Mouse (Mus musculus): ENCODE data around the gene Naaladl2.

Gene Naaladl2

DNA sequence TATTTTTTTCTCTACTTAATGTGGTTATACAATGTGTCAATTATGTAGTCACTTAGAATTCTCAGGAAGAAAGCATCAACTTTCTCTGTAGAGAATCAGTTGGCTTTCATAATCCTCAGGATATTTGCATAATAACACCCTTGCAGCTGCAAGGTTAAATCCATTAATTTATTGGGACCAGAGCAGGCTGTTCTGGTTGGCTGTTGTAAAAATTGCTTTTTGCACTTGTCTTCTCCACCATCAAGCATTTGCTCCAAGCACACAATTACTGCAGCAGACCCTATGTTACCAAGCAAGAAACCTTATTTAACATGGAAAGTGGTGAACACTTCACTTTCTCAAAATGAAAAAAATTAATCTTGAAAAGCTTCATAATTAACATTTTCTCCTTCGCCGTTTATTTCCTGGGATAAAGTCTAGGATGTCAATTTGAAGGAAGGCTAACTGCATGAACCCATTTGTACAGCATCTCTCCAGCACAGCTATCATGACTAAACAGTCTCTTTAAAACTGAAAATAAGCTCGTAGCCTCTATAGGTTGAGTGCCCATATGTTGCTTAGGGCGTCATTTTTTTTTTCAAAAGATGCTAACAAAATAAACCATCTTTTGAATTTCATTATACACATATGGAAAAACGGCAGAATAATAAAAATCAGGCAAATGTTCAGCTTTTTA lies 205.4 kb downstream of the Naaladl2 start:
- no peak for DNase-seq

DNA sequence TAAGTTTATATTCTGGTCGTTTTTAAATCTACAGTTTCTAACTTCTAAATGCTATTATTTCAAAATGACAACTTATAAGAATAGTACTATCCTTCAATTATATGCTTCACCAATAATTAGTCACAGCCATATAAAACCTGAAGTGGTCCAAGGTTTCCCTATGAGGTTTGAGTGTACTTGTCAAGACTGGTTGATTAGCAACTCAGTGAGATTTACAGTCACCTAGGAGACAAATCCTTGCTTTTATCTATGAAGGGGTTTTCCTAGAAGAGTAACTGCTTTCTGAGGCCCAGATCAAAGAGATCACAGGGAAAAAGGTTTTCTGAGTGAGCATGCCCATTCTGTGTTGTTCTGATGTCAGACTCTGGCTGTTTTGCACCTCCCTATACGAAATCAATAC lies 222.2 kb downstream of the Naaladl2 start:
- no peak for DNase-seq

DNA sequence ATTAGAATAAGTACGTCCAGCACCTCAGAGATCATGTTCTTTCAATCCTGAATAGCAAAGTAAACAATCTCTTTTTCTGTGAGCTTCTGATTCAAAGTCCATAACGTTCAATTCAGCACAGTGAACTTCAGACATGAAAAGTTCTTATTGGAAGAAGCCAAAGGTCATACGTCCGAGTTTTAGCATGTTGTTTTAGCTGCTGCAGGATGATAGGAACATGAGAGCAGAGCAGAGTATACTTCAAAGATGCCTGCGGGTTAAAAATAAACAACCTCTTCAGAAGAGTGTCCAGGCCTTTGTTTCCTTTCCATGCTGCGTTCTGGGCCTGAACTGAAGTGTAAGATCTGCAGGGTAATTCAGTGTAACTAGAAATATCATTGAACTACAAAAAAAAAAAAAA lies 222.7 kb downstream of the Naaladl2 start:
- DNase-seq = no peak

DNA sequence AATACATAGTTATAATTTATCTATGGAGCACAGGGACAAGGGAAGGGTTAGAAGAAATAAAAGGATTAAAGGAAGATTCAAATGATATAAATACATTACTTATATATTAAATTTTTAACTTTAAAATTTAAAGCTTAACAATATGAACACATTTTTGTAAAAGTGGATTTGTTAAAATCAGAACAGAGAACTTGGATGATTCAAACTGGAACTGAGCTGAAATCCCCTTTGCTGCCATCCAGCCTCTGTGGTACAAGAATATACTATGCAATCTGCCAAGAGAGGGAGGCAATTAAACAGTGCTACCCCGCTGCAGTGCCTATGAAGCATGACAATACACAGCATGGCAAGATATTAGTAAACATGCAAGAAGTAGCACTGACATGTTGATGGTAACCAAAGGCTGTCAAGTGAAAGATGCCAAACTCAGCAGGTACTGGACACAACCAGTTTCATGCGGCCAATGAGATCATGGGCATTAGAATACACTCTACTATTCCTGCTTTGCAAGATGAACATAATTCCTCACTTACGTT lies 238.6 kb downstream of the Naaladl2 start:
- DNase-seq = no peak

DNA sequence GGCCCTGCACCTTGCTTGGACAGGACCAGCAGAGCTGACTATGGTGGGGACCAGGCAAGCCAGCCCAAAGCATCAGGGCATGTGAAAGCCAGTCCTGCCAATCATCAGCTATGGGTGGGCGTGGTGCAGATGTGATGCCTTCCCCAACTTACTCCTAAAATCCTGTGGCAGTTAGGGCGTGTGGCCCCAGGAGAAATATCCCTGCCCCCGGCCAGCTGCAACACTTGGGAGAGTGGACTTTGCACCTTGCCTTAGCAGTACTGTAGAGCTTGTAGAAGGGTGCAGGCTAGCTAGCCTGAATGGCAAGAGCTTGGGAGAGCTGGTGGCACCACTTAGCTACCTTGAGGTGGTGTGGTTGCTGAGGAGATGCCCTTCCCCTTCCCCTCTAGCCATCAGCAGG lies 255.3 kb downstream of the Naaladl2 start:
- DNase-seq = no peak

DNA sequence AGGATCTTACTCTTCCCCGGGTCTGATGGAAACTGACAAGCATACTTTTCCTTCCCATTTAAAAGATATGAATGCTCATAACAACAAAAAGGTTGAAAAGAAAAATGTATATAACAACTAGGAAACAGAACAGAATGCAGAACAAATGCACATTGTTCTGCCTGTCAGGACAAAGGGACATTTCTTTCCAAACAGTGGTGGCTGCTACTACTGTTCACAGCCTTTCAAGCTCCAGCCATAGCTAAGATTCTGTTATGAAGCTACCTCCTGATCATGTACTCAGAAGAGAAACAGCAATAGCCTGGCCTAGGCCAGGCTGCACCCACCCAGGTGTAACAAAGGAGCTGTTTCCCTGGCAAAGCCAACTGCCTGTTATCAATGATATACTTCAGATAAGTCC lies 271.8 kb downstream of the Naaladl2 start:
- DNase-seq = no peak

DNA sequence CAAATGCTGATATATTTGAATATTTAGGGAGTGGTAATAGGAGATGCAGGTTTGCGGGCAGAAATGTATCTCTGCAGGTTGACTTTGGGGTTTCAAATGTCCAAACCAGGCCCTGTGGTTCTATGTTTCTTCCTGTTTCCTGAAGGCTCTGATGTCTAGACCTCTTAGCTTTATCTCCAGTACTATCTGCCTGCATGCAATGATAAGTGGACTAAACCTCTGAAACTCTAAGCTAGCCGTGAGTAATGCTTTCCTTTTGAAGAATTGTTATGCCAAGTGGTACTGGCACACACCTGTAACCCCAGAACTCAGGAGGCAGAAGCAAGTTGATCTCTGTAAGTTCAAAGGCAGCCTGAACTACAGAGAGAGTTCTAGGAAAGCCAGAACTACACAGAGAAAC lies 291.1 kb downstream of the Naaladl2 start:
- no peak for DNase-seq

DNA sequence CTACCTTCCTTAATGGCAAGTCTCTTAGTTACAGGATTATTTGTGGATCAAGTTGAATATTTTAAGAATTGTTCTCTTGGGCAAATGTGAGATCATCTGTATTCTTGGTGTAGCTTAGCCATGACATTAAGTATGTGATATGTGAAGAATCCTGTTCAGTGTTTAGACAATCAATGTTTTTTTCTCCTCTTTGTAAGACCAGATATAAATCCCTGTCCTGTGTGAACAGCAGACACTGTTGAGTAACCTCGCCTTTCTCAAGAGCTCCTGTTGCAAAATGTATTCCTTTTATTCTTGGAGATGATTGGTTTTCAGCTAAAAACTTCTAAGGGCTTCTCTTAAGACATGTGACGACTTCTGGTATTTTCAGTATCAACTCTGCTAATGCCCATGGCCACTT lies 347.3 kb downstream of the Naaladl2 start:
- DNase-seq = no peak

DNA sequence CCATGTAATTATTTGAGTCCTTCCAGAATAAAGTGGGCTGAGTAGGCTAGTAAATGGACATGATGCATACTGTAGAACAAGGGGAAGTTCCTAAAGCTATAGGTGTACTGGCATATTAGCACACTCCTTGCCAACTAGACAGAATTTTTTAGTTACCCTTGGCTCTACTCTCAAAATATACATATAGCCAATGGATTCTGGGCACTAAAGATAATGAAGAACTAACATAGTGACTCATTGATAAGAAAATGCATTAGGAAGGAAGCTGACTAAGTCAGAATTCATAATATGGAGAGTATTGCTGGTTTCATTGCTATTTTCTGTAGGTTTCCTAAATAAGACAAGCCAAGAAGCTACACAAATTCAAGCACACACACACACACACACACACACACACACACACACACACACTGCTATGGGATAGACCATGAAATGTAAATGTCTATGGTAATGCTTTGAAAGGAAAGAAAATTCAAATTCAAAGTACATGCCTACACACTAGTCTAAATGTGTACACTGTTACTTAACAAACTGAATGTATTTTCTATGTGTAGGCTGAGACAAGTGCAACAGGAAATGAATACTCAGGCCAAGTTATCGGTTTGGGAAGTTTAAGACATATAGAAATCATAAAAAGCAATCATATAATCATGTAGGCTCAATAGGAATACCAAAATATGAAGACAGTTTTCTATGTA lies 356.5 kb downstream of the Naaladl2 start:
- no peak for DNase-seq

DNA sequence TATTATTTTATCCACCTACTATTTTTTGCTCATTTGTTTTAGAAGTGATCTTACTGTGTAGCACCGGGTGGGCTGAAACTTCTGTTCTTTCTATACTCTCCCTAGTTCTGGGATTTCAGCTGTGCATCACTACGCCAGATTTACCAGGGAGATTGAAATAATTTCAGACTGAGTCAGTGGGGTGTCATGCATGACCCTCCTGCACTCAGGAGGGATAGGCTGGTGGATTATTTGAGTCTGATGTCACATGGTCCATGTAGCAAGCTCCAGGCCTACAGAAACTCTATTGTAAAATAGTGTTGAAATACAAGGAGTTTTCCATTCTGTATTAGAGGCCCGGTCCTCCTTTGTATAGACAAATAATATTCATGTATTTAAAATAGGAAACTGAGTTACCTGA lies 360.0 kb downstream of the Naaladl2 start:
- DNase-seq = no peak

DNA sequence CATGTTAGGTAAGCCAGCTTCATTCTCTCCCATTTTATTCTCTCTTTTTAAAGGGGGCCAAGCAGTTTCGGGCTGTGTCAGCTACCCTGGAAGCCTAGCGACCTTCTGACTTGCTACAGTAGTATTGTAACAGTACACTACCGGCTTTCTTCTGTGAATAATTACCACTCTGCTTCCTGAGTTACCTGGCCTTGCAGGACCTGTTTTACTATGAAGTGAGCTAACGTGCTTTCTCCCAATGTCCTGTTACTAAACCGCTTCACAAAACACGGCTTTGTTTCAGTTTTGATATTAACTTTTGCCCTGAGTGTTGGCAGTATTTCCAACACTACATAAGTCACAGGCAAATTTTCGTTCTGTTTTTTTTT lies 360.6 kb downstream of the Naaladl2 start:
- DNase-seq = peak; percentile 28 to 34

DNA sequence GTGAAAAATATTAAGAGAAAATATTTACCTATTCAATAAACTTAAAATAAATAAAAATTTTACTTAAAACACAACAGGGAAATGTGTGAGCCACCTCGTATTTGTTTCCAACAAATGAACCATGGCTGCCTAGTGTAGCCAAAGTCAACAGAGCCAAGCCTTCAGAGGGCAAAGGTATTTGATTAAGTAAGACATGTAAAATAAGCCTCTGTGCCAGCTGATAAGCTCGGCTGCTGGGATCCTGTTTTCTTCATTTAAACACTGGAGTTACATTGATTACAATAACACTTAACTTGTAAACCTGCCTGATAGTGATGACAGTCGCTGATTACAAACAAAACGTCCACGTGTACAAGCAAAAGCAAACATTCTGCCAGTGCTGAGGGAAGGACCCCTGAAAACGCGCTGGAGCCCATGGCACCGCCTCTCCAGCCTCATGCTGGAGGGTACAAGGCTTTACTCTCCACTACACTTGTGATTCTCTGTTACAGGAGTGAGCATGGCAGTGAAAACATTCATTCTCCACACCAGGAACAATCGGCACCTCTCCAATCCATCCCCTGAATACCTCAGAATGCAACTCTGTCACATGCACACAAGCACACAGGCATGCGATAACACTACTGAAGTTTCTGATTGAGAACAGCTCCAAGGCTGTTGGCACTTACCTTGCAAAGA lies 361.1 kb downstream of the Naaladl2 start:
- DNase-seq = peak in 1 of 2 experiments; percentile 1

DNA sequence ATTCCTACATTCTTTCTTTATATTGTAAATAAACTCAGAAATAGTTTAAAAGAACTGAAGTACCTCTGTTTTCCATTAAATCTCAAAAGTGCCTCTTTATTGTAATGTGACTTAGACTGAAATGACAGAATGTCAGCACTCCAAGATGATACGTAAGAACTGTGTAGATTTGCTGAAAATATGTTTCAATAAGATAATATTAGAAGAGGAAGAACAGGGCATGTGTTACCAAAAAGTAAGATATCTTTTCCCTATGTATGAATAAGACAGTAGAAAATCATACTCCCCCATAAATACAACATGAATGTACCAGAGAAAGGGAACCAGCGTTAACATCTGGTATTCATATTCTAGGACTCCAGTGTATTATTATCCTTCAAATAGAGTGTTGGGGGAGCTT lies 362.4 kb downstream of the Naaladl2 start:
- no peak for DNase-seq

DNA sequence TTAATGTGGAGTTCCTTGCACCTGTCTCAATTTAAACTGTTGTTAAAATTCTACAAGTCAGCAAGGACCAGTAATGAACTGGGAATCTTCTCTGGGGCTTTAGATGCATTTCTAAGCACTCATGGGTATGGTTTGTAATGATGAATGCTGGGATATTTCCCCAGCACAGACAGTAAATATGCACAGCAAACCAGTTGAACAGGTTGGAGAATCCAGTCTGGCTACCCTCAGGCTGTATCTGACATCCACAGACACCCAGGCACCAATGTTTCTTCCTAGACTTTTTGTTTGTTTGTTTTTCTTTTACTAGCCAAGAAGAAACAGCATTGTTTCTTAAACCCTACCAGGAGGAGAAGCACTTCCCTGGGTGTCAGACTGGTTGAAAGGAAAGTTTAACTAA lies 365.6 kb downstream of the Naaladl2 start:
- no peak for DNase-seq

DNA sequence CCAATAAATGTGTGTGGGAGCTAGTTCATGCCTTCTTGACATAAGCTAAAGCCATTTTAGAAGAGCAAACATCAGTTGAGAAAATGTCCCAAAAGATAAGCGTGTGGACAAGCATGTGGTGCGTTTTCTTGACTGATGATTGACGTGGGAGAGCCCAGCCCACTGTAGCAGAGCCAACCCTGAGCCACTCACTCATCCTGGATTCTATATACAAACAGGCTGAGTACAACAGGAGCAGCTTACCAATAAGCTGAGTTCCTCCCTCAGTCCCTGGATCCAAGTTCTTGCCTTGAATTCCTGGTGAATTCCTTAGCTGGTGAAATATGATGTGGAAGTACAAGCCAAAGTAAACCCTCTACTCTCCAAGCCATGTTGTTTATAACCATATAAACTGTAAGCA lies 395.0 kb downstream of the Naaladl2 start:
- DNase-seq = no peak

DNA sequence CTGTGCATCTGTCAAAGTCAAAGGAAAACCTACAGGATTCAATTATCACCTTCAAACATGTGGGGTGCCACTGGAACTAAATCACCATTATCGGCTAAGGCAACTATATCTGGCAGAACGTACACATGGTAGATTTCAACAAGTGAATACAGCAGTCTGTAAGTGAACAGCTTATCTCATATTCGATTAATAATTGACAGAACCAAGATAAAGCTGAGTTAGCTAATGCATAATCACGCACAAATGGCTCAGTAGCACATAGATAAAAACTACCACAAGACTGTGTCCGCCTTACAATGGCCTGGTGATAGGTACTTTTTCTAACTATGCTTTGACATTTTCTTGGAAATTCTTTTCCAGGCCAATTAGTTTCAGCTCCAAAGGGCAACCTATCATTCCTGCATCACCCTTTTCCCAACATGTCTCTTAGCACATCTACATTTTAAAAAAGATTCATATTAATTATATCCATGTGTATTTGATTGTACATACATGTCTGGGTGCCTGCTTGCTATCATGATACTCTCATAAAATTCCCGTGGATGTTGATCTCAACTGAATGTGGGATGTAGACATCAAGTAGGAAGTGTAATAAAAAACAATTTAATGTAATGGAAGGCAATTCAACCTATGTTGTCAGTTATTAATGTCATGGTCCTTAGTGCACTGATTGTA lies 396.7 kb downstream of the Naaladl2 start:
- no peak for DNase-seq

DNA sequence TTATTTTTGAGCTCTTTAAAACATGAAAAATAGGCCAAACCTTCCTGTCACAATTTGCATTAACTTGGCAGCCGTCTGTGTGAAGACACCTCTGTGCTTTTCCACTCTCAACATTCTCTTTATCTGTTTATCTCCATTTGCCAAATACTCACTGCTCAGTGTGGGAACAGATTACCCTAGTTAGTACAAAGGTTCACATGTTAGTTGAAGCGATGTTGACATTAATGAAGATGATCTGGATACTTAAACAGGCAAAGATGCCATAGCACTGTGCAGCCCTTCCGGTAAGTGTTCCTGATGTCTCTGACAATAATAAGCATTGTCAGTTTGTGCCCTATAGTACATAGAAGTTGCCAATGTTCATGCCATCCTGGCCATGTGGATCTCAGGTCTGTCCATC lies 400.1 kb downstream of the Naaladl2 start:
- no peak for DNase-seq

DNA sequence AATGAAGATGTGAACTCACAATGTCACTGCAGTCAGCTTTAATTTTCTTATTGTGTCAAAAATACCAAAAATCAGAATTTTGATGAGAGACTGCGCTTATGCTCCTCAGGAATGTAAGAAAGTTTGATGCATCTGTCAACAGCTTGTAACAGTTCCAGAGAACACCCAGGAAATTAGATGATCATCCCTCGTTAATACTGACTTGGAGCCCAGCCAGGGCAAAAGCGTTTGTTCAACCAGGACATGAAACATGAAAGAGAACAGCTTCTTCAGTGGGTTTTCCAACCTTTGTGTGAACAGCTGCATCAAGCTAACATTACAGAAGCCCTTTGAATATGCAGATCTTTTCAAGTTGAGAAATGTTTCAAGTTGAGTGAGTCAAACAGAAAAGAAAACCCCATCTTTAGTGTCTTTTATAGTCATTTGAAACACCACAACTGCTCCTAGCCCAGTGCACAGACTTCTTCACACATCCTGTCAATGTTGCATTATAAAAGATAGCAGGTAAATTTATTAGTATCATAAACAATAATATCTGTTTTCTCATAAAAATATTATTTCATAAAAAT lies 424.8 kb downstream of the Naaladl2 start:
- no peak for DNase-seq

DNA sequence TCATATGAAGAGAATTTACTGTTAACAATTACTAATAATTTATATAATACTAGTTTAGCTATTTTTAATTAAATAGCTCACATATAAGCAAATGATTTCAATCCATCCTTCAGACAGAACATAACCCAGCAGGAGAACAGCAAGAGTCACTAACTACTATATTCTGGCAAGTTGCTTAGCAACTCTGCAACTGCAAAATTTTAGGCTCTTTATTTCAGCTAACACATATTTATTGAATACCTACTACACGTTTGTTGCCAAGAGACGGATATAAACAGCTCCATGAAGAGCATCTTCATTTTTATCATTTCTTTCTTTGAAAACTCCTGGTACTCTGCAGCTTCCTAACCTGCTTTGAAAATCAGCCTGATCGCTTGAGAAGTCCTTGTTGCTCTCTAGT lies 429.3 kb downstream of the Naaladl2 start:
- no peak for DNase-seq

DNA sequence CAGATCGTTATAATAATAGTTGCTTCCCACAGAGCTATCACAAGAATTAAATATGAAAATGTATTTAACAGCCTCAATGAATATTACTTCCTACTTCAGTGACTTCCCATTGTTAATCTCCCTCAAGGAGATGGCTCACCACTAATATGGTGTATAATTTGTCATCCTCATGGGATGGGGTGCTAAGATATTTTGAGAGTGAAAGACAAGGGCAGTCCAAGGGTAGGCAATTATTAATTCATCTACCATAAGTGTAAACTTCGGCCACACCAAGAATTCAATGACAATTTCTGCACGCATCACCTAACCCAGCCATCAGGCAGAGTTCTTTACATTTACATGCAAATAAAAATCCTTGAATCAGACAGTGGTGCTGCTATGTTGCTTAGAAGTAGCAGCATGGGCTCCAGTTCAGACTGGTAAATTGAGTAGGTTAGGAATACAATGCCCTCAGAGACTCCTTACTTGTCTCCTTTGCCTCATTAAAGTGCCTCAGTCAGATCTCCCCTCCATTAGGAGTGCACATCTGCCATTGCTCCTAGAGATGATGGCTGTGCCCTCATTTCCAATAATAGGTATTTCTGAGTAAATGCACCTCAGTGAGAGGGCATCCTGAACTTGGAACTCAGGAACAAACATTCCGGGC lies 438.2 kb downstream of the Naaladl2 start:
- no peak for DNase-seq

DNA sequence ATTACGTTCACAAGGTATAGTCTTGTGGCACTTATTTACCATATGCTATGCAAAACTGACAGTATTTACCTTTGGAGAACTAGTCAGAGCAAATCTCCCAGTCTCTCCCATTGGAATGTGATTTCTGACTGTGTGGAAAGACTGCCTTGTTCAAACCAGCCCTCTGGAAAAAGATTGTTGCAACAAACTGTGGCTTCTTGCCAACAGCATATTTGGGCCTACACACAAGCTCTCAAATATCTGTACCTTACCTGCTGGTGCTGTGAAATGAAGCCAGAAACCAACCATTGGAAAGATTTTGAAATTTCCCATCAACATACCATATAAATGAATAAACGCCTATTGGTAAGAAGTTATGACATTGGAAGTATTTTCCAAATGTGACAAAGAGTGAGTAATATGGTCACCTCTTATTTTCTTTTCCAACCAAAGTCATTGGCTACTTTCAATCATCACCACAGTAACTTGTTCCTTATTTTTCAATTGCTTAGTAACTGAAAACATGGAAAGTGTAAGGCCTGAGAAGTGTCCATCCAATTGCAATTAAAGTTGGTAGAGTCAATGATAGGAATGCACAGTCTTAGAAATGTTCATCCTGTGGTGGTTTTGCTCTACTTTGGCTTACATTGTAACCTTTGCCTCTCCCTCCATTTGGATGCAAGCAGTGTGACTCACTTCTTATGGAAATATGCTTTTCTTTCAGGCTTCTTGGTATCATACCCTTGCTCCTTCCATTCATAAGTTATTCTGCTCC lies 453.7 kb downstream of the Naaladl2 start:
- DNase-seq = no peak

DNA sequence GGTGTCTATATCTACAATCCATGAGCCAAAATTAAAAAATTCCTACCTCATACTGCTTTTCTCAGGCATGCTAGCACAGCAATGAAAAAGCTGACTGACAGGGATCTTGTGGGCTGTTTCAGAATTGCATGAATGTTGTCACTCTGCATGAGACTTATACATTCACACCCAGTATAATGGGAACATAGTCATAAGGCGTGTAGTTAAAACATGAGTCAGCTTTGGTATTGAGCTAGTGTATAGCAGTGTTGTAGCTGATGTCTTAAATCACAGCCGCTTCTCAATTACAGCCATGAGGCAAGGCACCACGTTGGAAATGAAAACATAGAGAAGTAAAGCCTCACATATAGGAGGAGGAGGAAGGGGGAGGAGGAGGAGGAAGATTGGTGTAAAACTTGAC lies 473.6 kb downstream of the Naaladl2 start:
- DNase-seq = no peak
